Mouse (Mus musculus) myocyte (in vitro differentiated cells): ENCODE data around the gene Olfr1218. TPM values are rescaled to one million over a fixed set of nuclear protein-coding genes. Genes with fewer than 3 reads are reported as not detected.
"Not testable (repeated sequence)": the region's sequence is repeated elsewhere in the genome, so short reads cannot be mapped to it uniquely, and the experiment has no call there.

ENCODE experiments used
- H3K27me3 ChIP-seq: one replicate; pipeline ENCODE4 v1.6.1; 2011; ENCODE audit not compliant: control insufficient read depth, insufficient read depth, insufficient read length
- H3K36me3 ChIP-seq: one replicate; pipeline ENCODE4 v1.6.1; 2011; ENCODE audit not compliant: control insufficient read depth, insufficient read depth
- H3K4me2 ChIP-seq: one replicate; pipeline ENCODE4 v1.6.1; 2011; ENCODE audit warnings: low read depth, control low read depth
- H3K4me3 ChIP-seq: one replicate; pipeline ENCODE4 v1.5.1; 2011; ENCODE audit warnings: mild to moderate bottlenecking, control low read depth, moderate library complexity
- H3K79me2 ChIP-seq: one replicate; pipeline ENCODE4 v1.6.1; 2011; ENCODE audit not compliant: control insufficient read depth, insufficient read depth
- H3ac ChIP-seq: one replicate; pipeline ENCODE4 v1.6.1; 2011; ENCODE audit not compliant: control insufficient read depth, insufficient read length
- CEBPB ChIP-seq: IDR thresholded peaks from 2 replicates; pipeline ENCODE4 v1.6.1; 2011; ENCODE audit warnings: mild to moderate bottlenecking, moderate library complexity; ENCODE audit not compliant: poor library complexity, insufficient read depth, severe bottlenecking
- E2F4 ChIP-seq: IDR thresholded peaks from one replicate; pipeline ENCODE4 v1.6.1; 2011; ENCODE audit warnings: mild to moderate bottlenecking, control low read depth, moderate library complexity; ENCODE audit not compliant: insufficient read depth
- MAX ChIP-seq: IDR thresholded peaks from one replicate; pipeline ENCODE4 v1.6.1; 2011; ENCODE audit warnings: low read depth, mild to moderate bottlenecking, control low read depth
- MYOD1 ChIP-seq, 3 experiments: IDR thresholded peaks; one replicate each; pipeline ENCODE4 v1.6.1; 2011; ENCODE audit warnings: control low read depth in 2 of 3, low read depth in 2 of 3, mild to moderate bottlenecking in 2 of 3, moderate library complexity in 1 of 3; ENCODE audit not compliant: insufficient read length in 2 of 3, control insufficient read depth in 1 of 3
- MYOG ChIP-seq, 3 experiments: IDR thresholded peaks; one replicate each; pipeline ENCODE4 v1.6.1; 2011; ENCODE audit warnings: control low read depth in 2 of 3, low read depth in 2 of 3, mild to moderate bottlenecking in 2 of 3; ENCODE audit not compliant: insufficient read length in 2 of 3, control insufficient read depth in 1 of 3, insufficient read depth in 1 of 3
- POLR2A ChIP-seq: IDR thresholded peaks from one replicate; pipeline ENCODE4 v1.6.1; 2011; ENCODE audit warnings: low read depth, mild to moderate bottlenecking, control low read depth, moderate library complexity; ENCODE audit not compliant: insufficient read length
- POLR2AphosphoS2 ChIP-seq: IDR thresholded peaks from one replicate; pipeline ENCODE4 v1.6.1; 2011; ENCODE audit warnings: low read depth, control low read depth; ENCODE audit not compliant: insufficient read length
- REST ChIP-seq: IDR thresholded peaks from one replicate; pipeline ENCODE4 v1.6.1; 2011; ENCODE audit warnings: mild to moderate bottlenecking, control low read depth, moderate library complexity; ENCODE audit not compliant: insufficient read depth, insufficient read length
- SRF ChIP-seq: IDR thresholded peaks from one replicate; pipeline ENCODE4 v1.6.1; 2011; ENCODE audit warnings: low read depth; ENCODE audit not compliant: control insufficient read depth, insufficient read length
- TCF12 ChIP-seq: IDR thresholded peaks from one replicate; pipeline ENCODE4 v1.6.1; 2011; ENCODE audit warnings: mild to moderate bottlenecking, control low read depth; ENCODE audit not compliant: poor library complexity, insufficient read depth, severe bottlenecking
- TCF3 ChIP-seq: IDR thresholded peaks from one replicate; pipeline ENCODE4 v1.6.1; 2011; ENCODE audit warnings: low read depth, control low read depth; ENCODE audit not compliant: insufficient read length
- USF1 ChIP-seq: IDR thresholded peaks from one replicate; pipeline ENCODE4 v1.6.1; 2011; ENCODE audit warnings: low read depth, mild to moderate bottlenecking, control low read depth, moderate library complexity
- polyA plus RNA-seq: library from polyadenylated mRNA; unstranded; fragments of >200 nt; fragmentation: generic; extraction: Trizol; gene quantifications from one replicate; pipeline ENCODE4 v1.2.1, GENCODE M21; 2012; ENCODE audit warnings: missing spikeins

Olfr1218 gene
- polyA plus RNA-seq, 1 experiment, result not detected

GRCm38 (mm10) chr2:89081487-89081886 lies 20.5 kb upstream of the Olfr1218 start:
- Histone ChIP-seq H3K79me2 (no peaks in the 10 kb centered on the region), H3K4me3 (no peak overlapping the region), H3K4me2 (no peak overlapping the region), H3K27me3 (no peaks in the 10 kb centered on the region), H3K36me3 (no peaks in the 10 kb centered on the region), H3ac (no peak overlapping the region)
- TF ChIP-seq SRF, result no peak
- no peak for TF ChIP-seq TCF3
- TF ChIP-seq POLR2A, result no peak
- TF ChIP-seq REST, result no peak
- TF ChIP-seq MYOD1 (IDR thresholded peaks at IDR 0.05; ENCODE audit: control insufficient read depth in 1 of 3, insufficient read length in 2 of 3, low read depth in 2 of 3), result no peak
- no peak for TF ChIP-seq USF1

- Histone ChIP-seq H3K4me3 (no peak within 1 kb of the TSS), H3K4me2 (no peak within 1 kb of the TSS), H3K36me3 (no peaks in the 10 kb centered on the region), H3K27me3 (no peaks in the 10 kb centered on the region), H3ac (no peak within 1 kb of the TSS), H3K79me2 (no peaks in the 10 kb centered on the region)
- TF ChIP-seq MYOG (IDR thresholded peaks at IDR 0.05; ENCODE audit: control insufficient read depth in 1 of 3, insufficient read depth in 1 of 3, insufficient read length in 2 of 3, low read depth in 2 of 3) (no peak), POLR2A (no peak), POLR2AphosphoS2 (no peak)
Measured at GRCm38 (mm10) chr2:89031965-89032364, 29.0 kb downstream of the Olfr1218 start, which contains the start of gene Olfr1217. TSS of gene Olfr1217 (minus strand) at chr2:89032065.

- not testable (repeated sequence) for H3K27me3 ChIP-seq, H3K4me2 ChIP-seq, H3ac ChIP-seq, H3K79me2 ChIP-seq, H3K36me3 ChIP-seq, H3K4me3 ChIP-seq
Measured at GRCm38 (mm10) chr2:89021436-89021835, 39.6 kb downstream of the Olfr1218 start.

GRCm38 (mm10) chr2:89018240-89018639 lies 42.7 kb downstream of the Olfr1218 start, which contains the start of gene Olfr1216:
TSS of gene Olfr1216 (minus strand) at chr2:89018340.
- TF ChIP-seq TCF12 (no peak), CEBPB (no peak), MYOG (IDR thresholded peaks at IDR 0.05; ENCODE audit: control insufficient read depth in 1 of 3, insufficient read depth in 1 of 3, insufficient read length in 2 of 3, low read depth in 2 of 3) (no peak), USF1 (no peak), MAX (no peak), E2F4 (no peak), SRF (no peak), POLR2A (no peak), REST (no peak), POLR2AphosphoS2 (no peak), MYOD1 (IDR thresholded peaks at IDR 0.05; ENCODE audit: control insufficient read depth in 1 of 3, insufficient read length in 2 of 3, low read depth in 2 of 3) (no peak), TCF3 (no peak)
- no peak within 1 kb of the TSS for H3ac ChIP-seq
- H3K4me2 ChIP-seq, result no peak within 1 kb of the TSS
- no peaks in the 10 kb centered on the region for H3K36me3 ChIP-seq
- H3K4me3 ChIP-seq, result no peak within 1 kb of the TSS
- no peaks in the 10 kb centered on the region for H3K79me2 ChIP-seq
- no peaks in the 10 kb centered on the region for H3K27me3 ChIP-seq

GRCm38 (mm10) chr2:89006873-89007272 lies 54.1 kb downstream of the Olfr1218 start, which contains the start of gene Olfr1215:
TSS of gene Olfr1215 (minus strand) at chr2:89006973.
- Histone ChIP-seq H3ac (no peak within 1 kb of the TSS), H3K27me3 (no peaks in the 10 kb centered on the region), H3K36me3 (no peaks in the 10 kb centered on the region), H3K4me3 (no peak within 1 kb of the TSS), H3K79me2 (no peaks in the 10 kb centered on the region), H3K4me2 (no peak within 1 kb of the TSS)
- TF ChIP-seq POLR2A (no peak), MYOD1 (IDR thresholded peaks at IDR 0.05; ENCODE audit: control insufficient read depth in 1 of 3, insufficient read length in 2 of 3, low read depth in 2 of 3) (no peak), SRF (no peak), E2F4 (no peak), TCF3 (no peak), MAX (no peak), USF1 (no peak), CEBPB (no peak), TCF12 (no peak)

Other genes with a start within 250 kb of the Olfr1218 start
- not detected for gene Olfr1202, start 246.7 kb downstream of the Olfr1218 start, polyA plus RNA-seq
- not detected for gene Olfr1205, start 231.4 kb downstream of the Olfr1218 start, polyA plus RNA-seq
- gene Olfr1204, start 211.9 kb downstream of the Olfr1218 start, polyA plus RNA-seq, result not detected
- gene Olfr1206, start 198.0 kb downstream of the Olfr1218 start, polyA plus RNA-seq, result not detected
- not detected for gene Olfr1208, start 158.9 kb downstream of the Olfr1218 start, polyA plus RNA-seq
- not detected for gene Olfr1209, start 146.0 kb downstream of the Olfr1218 start, polyA plus RNA-seq
- gene Olfr1211, start 123.1 kb downstream of the Olfr1218 start, polyA plus RNA-seq, result not detected
- gene Olfr1212, start 107.2 kb downstream of the Olfr1218 start, polyA plus RNA-seq, result not detected
- gene Gm13762, start 80.9 kb downstream of the Olfr1218 start, polyA plus RNA-seq, result not detected
- not detected for gene Olfr1214, start 68.5 kb downstream of the Olfr1218 start, polyA plus RNA-seq
- gene Olfr1215, start 54.2 kb downstream of the Olfr1218 start, polyA plus RNA-seq, result not detected
- not detected for gene Olfr1216, start 42.8 kb downstream of the Olfr1218 start, polyA plus RNA-seq
- gene Olfr1217, start 29.1 kb downstream of the Olfr1218 start, polyA plus RNA-seq, result not detected
- not detected for gene Olfr1219, start 22.3 kb upstream of the Olfr1218 start, polyA plus RNA-seq
- gene Olfr1220, start 45.6 kb upstream of the Olfr1218 start, polyA plus RNA-seq, result not detected
- gene Olfr1221, start 56.1 kb upstream of the Olfr1218 start, polyA plus RNA-seq, result not detected
- gene Olfr1222, start 71.9 kb upstream of the Olfr1218 start, polyA plus RNA-seq, result not detected
- gene Olfr1223, start 90.4 kb upstream of the Olfr1218 start, polyA plus RNA-seq, result not detected
- gene Olfr1224-ps1, start 102.9 kb upstream of the Olfr1218 start, polyA plus RNA-seq, result not detected
- gene Olfr1225, start 113.5 kb upstream of the Olfr1218 start, polyA plus RNA-seq, result not detected
- gene Olfr1226, start 138.9 kb upstream of the Olfr1218 start, polyA plus RNA-seq, result not detected
- gene Olfr1228, start 192.9 kb upstream of the Olfr1218 start, polyA plus RNA-seq, result not detected
- gene Olfr1229, start 226.8 kb upstream of the Olfr1218 start, polyA plus RNA-seq, result not detected
- not detected for gene Olfr1230, start 236.1 kb upstream of the Olfr1218 start, polyA plus RNA-seq
- gene Olfr1231, start 245.9 kb upstream of the Olfr1218 start, polyA plus RNA-seq, result not detected